Mouse (Mus musculus) G1E-ER4 (cell line): ENCODE data around the gene Enox1. TPM values are rescaled to one million over a fixed set of nuclear protein-coding genes. Genes with fewer than 3 reads are reported as not detected.

Experiments used
- GATA1 ChIP-seq: IDR thresholded peaks from one replicate; pipeline ENCODE4 v1.8.0; 2012; ENCODE audit warnings: low read length, inconsistent platforms
- polyA plus RNA-seq: library from polyadenylated mRNA; stranded (reverse); fragments of >175 nt; gene quantifications from 2 replicates; pipeline ENCODE4 v1.2.3, GENCODE M21; 2012

Gene Enox1
- polyA plus RNA-seq, 1 experiment = not detected

GRCm38 (mm10) chr14:77291756-77292155 is 135.2 kb downstream of the Enox1 start:
- TF ChIP-seq GATA1 = no peak

- TF ChIP-seq GATA1 = no peak
Observed at GRCm38 (mm10) chr14:77297039-77297438, 140.5 kb downstream of the Enox1 start.

GRCm38 (mm10) chr14:77298327-77298726 is 141.8 kb downstream of the Enox1 start:
- TF ChIP-seq GATA1 = no peak

- no peak for TF ChIP-seq GATA1
Observed at GRCm38 (mm10) chr14:77309571-77309970, 153.0 kb downstream of the Enox1 start.

- TF ChIP-seq GATA1 = no peak
Observed at GRCm38 (mm10) chr14:77311456-77311855, 154.9 kb downstream of the Enox1 start.

- no peak for TF ChIP-seq GATA1
Observed at GRCm38 (mm10) chr14:77319396-77319795, 162.8 kb downstream of the Enox1 start.

- no peak for TF ChIP-seq GATA1
Observed at GRCm38 (mm10) chr14:77324348-77324747, 167.8 kb downstream of the Enox1 start.

GRCm38 (mm10) chr14:77327693-77328092 is 171.1 kb downstream of the Enox1 start:
- no peak for TF ChIP-seq GATA1

- TF ChIP-seq GATA1 = no peak
Observed at GRCm38 (mm10) chr14:77329791-77330190, 173.2 kb downstream of the Enox1 start.

GRCm38 (mm10) chr14:77343662-77344340 is 187.2 kb downstream of the Enox1 start:
- TF ChIP-seq GATA1 = no peak

GRCm38 (mm10) chr14:77346296-77346695 is 189.7 kb downstream of the Enox1 start:
- no peak for TF ChIP-seq GATA1

- no peak for TF ChIP-seq GATA1
Observed at GRCm38 (mm10) chr14:77351803-77352352, 195.3 kb downstream of the Enox1 start.

- no peak for TF ChIP-seq GATA1
Observed at GRCm38 (mm10) chr14:77362662-77363061, 206.1 kb downstream of the Enox1 start.

GRCm38 (mm10) chr14:77368411-77368810 is 211.8 kb downstream of the Enox1 start:
- no peak for TF ChIP-seq GATA1

- TF ChIP-seq GATA1 = no peak
Observed at GRCm38 (mm10) chr14:77369070-77369469, 212.5 kb downstream of the Enox1 start.

- TF ChIP-seq GATA1 = no peak
Observed at GRCm38 (mm10) chr14:77370521-77370920, 214.0 kb downstream of the Enox1 start.

GRCm38 (mm10) chr14:77371977-77372376 is 215.4 kb downstream of the Enox1 start:
- TF ChIP-seq GATA1 = no peak
